Mouse (Mus musculus) heart, embryonic 14.5 days (tissue): ENCODE measurements around the gene Cutc. TPM values are rescaled to one million over a fixed set of nuclear protein-coding genes. Genes with fewer than 3 reads are reported as not detected.
A peak's percentile ranks its signal among the peaks of the same experiment; 100 is the strongest.

Experiments
- ATAC-seq: fragments of 200-750 bp; cut with Nextera tagmentation; 2 replicates; pipeline ENCODE4 v1.8.0; 2017; ENCODE audit warnings: low read depth, moderate TSS enrichment; ENCODE audit not compliant: insufficient number of reproducible peaks, insufficient read depth, low FRiP score
- H3K27ac ChIP-seq, 2 experiments: fragments of 200-500 bp in 1 of 2; fragments of 300-500 bp in 1 of 2; sonication (generic) in 1 of 2; replicated peaks in 1 of 2; 2 replicates each; pipeline ENCODE4 v1.5.1; 2012 to 2014; ENCODE audit warnings: low read depth in 2 of 2, low read length in 2 of 2, control low read depth in 1 of 2, mild to moderate bottlenecking in 1 of 2, mixed read lengths in 1 of 2; ENCODE audit not compliant: control insufficient read depth in 1 of 2, insufficient read depth in 1 of 2
- H3K27me3 ChIP-seq: fragments of 300-500 bp; sonication (generic); 2 replicates; pipeline ENCODE4 v1.6.1; 2014; ENCODE audit warnings: mild to moderate bottlenecking, low read length, control low read depth; ENCODE audit not compliant: control insufficient read depth, insufficient read depth
- H3K36me3 ChIP-seq: fragments of 300-500 bp; sonication (generic); 2 replicates; pipeline ENCODE4 v1.6.1; 2014; ENCODE audit warnings: mild to moderate bottlenecking, control low read depth, low read length, mixed read lengths; ENCODE audit not compliant: control insufficient read depth, insufficient read depth
- H3K4me1 ChIP-seq, 2 experiments: fragments of 200-500 bp in 1 of 2; fragments of 300-500 bp in 1 of 2; sonication (generic) in 1 of 2; 2 replicates each; pipeline ENCODE4 v1.6.1; 2012 to 2014; ENCODE audit warnings: low read length in 2 of 2, control low read depth in 1 of 2, mixed read lengths in 1 of 2; ENCODE audit not compliant: control insufficient read depth in 2 of 2, insufficient read depth in 2 of 2
- H3K4me2 ChIP-seq: fragments of 300-500 bp; sonication (generic); 2 replicates; pipeline ENCODE4 v1.6.1; 2014; ENCODE audit warnings: mild to moderate bottlenecking, low read length
- H3K4me3 ChIP-seq, 2 experiments: fragments of 200-500 bp in 1 of 2; fragments of 300-500 bp in 1 of 2; sonication (generic) in 1 of 2; 2 replicates each; pipeline ENCODE4 v1.5.1; 2012 to 2014; ENCODE audit warnings: low read length in 2 of 2, mild to moderate bottlenecking in 2 of 2, control low read depth in 1 of 2, low read depth in 1 of 2, moderate library complexity in 1 of 2; ENCODE audit not compliant: control insufficient read depth in 1 of 2, insufficient read depth in 1 of 2
- H3K9ac ChIP-seq: fragments of 300-500 bp; sonication (generic); 2 replicates; pipeline ENCODE4 v1.6.1; 2014; ENCODE audit warnings: mild to moderate bottlenecking, low read length
- H3K9me3 ChIP-seq: fragments of 300-500 bp; sonication (generic); 2 replicates; pipeline ENCODE4 v1.6.1; 2016; ENCODE audit warnings: low read length, control low read depth; ENCODE audit not compliant: control insufficient read depth
- WGBS: fragments of 180-500 bp; shearing (Covaris S2); extraction: QIAGEN DNeasy Blood & Tissue Kit; methylation state at CpG from one replicate; pipeline ENCODE4 v1.1.7; 2014; 5-methylcytosine and 5-hydroxymethylcytosine counted together
- polyA plus RNA-seq: library from polyadenylated mRNA; unstranded; fragments of >200 nt; fragmentation: Nextera tagmentation; extraction: Ambion mirVana; gene quantifications from 2 replicates; pipeline ENCODE4 v1.2.1, GENCODE M21; 2014

Cutc gene
- polyA plus RNA-seq, 1 experiment from 2014 or later: 9.2 TPM

GRCm38 (mm10) chr19:43720061-43720460, 32.7 kb upstream of the Cutc start:
- no peak for ATAC-seq
- no peak overlapping the region for H3K4me3 ChIP-seq
- H3K27ac ChIP-seq: no peak overlapping the region
- WGBS: 86% methylated on average over 11 of the region's 11 CpGs
- no peak overlapping the region for H3K9ac ChIP-seq
- H3K4me1 ChIP-seq: no peaks in the 10 kb centered on the region
- no peak overlapping the region for H3K4me2 ChIP-seq
- H3K27me3 ChIP-seq: peaks cover 22% of the 10 kb centered on the region; the same call in 1 of the 2 replicates
- H3K9me3 ChIP-seq: no peaks in the 10 kb centered on the region
- peaks cover 37% of the 10 kb centered on the region for H3K36me3 ChIP-seq

- H3K4me2 ChIP-seq: no peak overlapping the region
- H3K9ac ChIP-seq: no peak overlapping the region
- no peaks in the 10 kb centered on the region for H3K4me1 ChIP-seq
- no peaks in the 10 kb centered on the region for H3K9me3 ChIP-seq
- 73% methylated on average over 8 of the region's 8 CpGs for WGBS
- no peak overlapping the region for H3K27ac ChIP-seq
- peaks cover 52% of the 10 kb centered on the region for H3K36me3 ChIP-seq
- no peak for ATAC-seq
- H3K27me3 ChIP-seq: peaks cover 18% of the 10 kb centered on the region; the same call in 1 of the 2 replicates
- H3K4me3 ChIP-seq: no peak overlapping the region
Measured at GRCm38 (mm10) chr19:43722891-43723290, 29.9 kb upstream of the Cutc start.

DNA sequence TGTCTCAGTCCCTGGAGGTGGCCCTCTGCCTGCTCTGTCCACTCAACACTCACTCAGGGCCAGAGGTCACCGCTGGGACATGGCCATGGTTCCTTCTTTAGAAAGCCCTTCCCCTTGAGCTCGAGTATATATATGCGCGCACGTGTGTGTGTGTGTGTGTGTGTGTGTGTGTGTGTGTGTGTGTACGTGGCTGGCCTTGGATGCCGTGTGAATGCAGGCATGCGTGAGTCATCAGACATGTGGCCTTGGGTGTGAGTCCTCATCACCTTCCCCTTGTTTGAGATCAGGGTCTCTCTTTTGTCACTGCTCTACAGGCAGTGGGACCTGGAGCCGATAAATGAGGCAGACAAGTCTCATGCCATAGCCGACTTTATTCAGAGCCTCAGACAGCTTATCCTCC, 29.3 kb upstream of the Cutc start:
- no peak for ATAC-seq
- 75% methylated on average over 10 of the region's 10 CpGs for WGBS
- Histone ChIP-seq H3K4me2 (no peak overlapping the region), H3K9ac (no peak overlapping the region), H3K4me3 (no peak overlapping the region), H3K27me3 (peaks cover 12% of the 10 kb centered on the region; the same call in 1 of the 2 replicates), H3K4me1 (no peaks in the 10 kb centered on the region), H3K36me3 (peaks cover 52% of the 10 kb centered on the region), H3K9me3 (no peaks in the 10 kb centered on the region), H3K27ac (no peak overlapping the region)

GRCm38 (mm10) chr19:43724194-43724593, 28.6 kb upstream of the Cutc start:
- Histone ChIP-seq H3K27me3 (peaks cover 12% of the 10 kb centered on the region; the same call in 1 of the 2 replicates), H3K9me3 (no peaks in the 10 kb centered on the region)
- WGBS: 89% methylated on average over 20 of the region's 20 CpGs

DNA sequence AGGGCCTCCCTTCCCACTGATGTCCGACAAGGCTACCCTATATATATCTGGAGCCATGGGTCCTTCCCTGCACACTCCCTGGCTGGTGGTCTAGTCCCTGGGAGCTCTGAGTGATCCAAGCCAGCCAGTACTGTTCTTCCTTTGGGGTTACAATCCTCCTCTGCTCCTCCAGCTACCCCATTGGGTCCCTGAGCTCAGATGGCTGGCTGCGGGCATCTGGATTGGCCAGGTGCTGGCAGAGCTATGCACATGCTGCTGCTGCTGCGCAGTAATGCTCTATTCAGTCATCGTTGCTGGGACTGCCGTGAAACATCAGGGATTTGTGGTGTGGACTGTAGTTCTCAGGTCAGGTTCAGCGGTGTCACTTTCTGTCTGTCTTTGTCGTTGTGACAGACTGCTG, 28.0 kb upstream of the Cutc start:
- Histone ChIP-seq H3K27me3 (peaks cover 12% of the 10 kb centered on the region; the same call in 1 of the 2 replicates), H3K36me3 (peaks cover 53% of the 10 kb centered on the region), H3K27ac (no peak overlapping the region), H3K4me2 (no peak overlapping the region), H3K9ac (no peak overlapping the region), H3K4me3 (no peak overlapping the region), H3K4me1 (peaks cover 0 to 2% of the 10 kb centered on the region in 2 experiments; a peak in 1 of 4 replicates), H3K9me3 (no peaks in the 10 kb centered on the region)
- 86% methylated on average over 7 of the region's 7 CpGs for WGBS
- no peak for ATAC-seq

More at GRCm38 (mm10) chr19:43724194-43724593, 28.6 kb upstream of the Cutc start:
- no peak overlapping the region for H3K4me3 ChIP-seq
- no peak overlapping the region for H3K27ac ChIP-seq
- no peak overlapping the region for H3K9ac ChIP-seq
- no peak for ATAC-seq
- no peaks in the 10 kb centered on the region for H3K4me1 ChIP-seq
- no peak overlapping the region for H3K4me2 ChIP-seq
- peaks cover 53% of the 10 kb centered on the region for H3K36me3 ChIP-seq

- no peak overlapping the region for H3K4me2 ChIP-seq
- no peaks in the 10 kb centered on the region for H3K9me3 ChIP-seq
- peaks cover 46% of the 10 kb centered on the region for H3K36me3 ChIP-seq
- H3K27me3 ChIP-seq: peaks cover 4% of the 10 kb centered on the region; the same call in 1 of the 2 replicates
- no peak overlapping the region for H3K4me3 ChIP-seq
- H3K27ac ChIP-seq: no peak overlapping the region
- no peak overlapping the region for H3K9ac ChIP-seq
- peaks cover 0 to 2% of the 10 kb centered on the region in 2 experiments; a peak in 1 of 4 replicates for H3K4me1 ChIP-seq
- no peak for ATAC-seq
- 92% methylated on average over 15 of the region's 15 CpGs for WGBS
Measured at GRCm38 (mm10) chr19:43726510-43727146, 26.2 kb upstream of the Cutc start.

DNA sequence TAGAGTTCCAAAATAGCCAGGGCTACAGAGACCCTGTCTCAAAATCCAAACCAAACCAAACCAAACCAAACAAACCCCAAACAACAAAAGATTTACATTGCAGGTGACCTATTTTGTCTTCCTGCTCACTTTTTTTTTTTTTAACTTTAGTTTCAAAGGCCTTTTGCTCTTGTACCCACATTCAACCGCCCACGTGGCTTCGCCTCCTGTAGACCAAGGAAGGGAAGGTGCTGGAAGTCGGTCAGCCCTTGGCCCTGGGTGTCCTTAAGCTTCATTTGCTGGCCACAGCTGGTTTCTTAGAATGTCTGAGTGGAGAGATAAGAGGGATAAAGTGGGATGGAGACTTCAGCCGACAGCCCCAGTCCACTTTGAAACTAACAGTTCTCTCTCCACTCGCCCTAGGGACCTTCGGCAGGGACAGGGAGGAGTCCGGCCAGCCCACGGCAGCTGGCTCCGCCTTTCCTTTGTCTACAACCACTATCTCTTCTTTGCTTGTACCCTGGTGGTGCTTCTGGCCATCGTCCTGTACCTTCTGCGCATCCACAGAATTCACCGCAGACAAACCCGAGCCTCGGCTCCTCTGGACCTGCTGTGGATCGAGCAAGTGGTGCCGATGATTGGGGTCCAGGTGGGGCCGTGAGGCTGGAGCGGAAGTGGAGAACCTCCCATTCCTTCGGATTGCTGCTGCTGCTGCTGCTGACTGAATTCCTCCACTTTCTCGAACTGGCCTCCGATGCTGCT, 23.3 kb upstream of the Cutc start:
- H3K27me3 ChIP-seq: no peaks in the 10 kb centered on the region
- H3K4me2 ChIP-seq: peak overlapping the region; percentile 67
- ATAC-seq: no peak; the same call in 1 of the 2 replicates
- peak overlapping the region; percentile 27 to 36 for H3K4me3 ChIP-seq
- H3K27ac ChIP-seq: peak overlapping the region; percentile 9 to 28; a peak in 1 of 4 replicates
- 34% methylated on average over 22 of the region's 22 CpGs for WGBS
- peaks cover 40% of the 10 kb centered on the region for H3K36me3 ChIP-seq
- no peaks in the 10 kb centered on the region for H3K9me3 ChIP-seq
- peak overlapping the region; percentile 55 for H3K9ac ChIP-seq
- H3K4me1 ChIP-seq: peaks cover 0 to 2% of the 10 kb centered on the region in 2 experiments; a peak in 1 of 4 replicates
